Mouse (Mus musculus): Measurements from ENCODE around the gene Suox.

Gene Suox

GRCm38 (mm10) chr10:128627398-128628317 is 46.2 kb downstream of the Suox start:
- in situ Hi-C loops (cut with MboI, MseI): loop anchor here (10.0 kb wide), 1 partner anchor 1707 kb away; no protein-coding TSS in a partner anchor

- in situ Hi-C loops (cut with MboI, MseI): loop anchor here (10.0 kb wide), 1 partner anchor 1708 kb away; no protein-coding TSS in a partner anchor
Measured at GRCm38 (mm10) chr10:128626311-128627310, 47.3 kb downstream of the Suox start, which contains the start of gene Rps26. Gene Rps26, minus strand, starts transcription at chr10:128626747.

- in situ Hi-C loops (cut with MboI, MseI): loop anchor here (10.0 kb wide), 1 partner anchor 1709 kb away; no protein-coding TSS in a partner anchor
Measured at GRCm38 (mm10) chr10:128625287-128625894, 48.5 kb downstream of the Suox start.

GRCm38 (mm10) chr10:128623106-128623613 is 50.7 kb downstream of the Suox start:
- in situ Hi-C loops (cut with MboI, MseI): loop anchor here (10.0 kb wide), 1 partner anchor 1712 kb away; no protein-coding TSS in a partner anchor

GRCm38 (mm10) chr10:128622702-128623101 is 51.2 kb downstream of the Suox start:
- in situ Hi-C loops (cut with MboI, MseI): loop anchor here (10.0 kb wide), 1 partner anchor 1712 kb away; no protein-coding TSS in a partner anchor

GRCm38 (mm10) chr10:128621986-128622520 is 51.8 kb downstream of the Suox start:
- in situ Hi-C loops (cut with MboI, MseI): loop anchor here (10.0 kb wide), 1 partner anchor 1713 kb away; no protein-coding TSS in a partner anchor

GRCm38 (mm10) chr10:128620241-128620640 is 53.6 kb downstream of the Suox start:
- in situ Hi-C loops (cut with MboI, MseI): loop anchor here (10.0 kb wide), 1 partner anchor 1715 kb away; no protein-coding TSS in a partner anchor

All from T-helper 2 cell (primary cell).